Mouse (Mus musculus): ENCODE measurements around the gene Ankrd36.
A peak's percentile ranks its signal among the peaks of the same experiment; 100 is the strongest.
"Not testable (repeated sequence)": the region's sequence is repeated elsewhere in the genome, so short reads cannot be mapped to it uniquely, and the experiment has no call there.

Gene Ankrd36

DNA sequence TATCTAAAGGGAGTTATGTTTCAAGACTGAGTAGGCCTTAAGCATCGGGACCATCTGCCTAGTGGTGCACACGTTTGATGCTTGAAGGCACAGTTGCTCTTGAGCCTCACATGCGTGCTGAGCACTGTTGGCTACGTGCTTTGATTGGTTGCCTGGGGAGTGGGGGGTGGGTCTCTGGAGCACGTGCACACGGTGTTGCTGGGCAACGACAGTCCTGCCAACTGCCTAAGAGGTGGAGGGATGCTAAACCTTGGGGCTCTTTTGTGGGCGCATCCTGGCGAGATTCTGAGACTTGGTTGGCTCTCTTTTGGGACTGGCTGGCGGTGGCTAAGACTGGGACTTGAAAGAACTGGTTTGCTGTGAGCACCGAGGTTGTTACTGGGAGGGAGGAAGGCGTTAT, at the start of gene Ankrd36:
Gene Ankrd36 (plus strand): TSS at position 211 of the 400 bp plus-strand sequence.
- DNase-seq: no peak

DNA sequence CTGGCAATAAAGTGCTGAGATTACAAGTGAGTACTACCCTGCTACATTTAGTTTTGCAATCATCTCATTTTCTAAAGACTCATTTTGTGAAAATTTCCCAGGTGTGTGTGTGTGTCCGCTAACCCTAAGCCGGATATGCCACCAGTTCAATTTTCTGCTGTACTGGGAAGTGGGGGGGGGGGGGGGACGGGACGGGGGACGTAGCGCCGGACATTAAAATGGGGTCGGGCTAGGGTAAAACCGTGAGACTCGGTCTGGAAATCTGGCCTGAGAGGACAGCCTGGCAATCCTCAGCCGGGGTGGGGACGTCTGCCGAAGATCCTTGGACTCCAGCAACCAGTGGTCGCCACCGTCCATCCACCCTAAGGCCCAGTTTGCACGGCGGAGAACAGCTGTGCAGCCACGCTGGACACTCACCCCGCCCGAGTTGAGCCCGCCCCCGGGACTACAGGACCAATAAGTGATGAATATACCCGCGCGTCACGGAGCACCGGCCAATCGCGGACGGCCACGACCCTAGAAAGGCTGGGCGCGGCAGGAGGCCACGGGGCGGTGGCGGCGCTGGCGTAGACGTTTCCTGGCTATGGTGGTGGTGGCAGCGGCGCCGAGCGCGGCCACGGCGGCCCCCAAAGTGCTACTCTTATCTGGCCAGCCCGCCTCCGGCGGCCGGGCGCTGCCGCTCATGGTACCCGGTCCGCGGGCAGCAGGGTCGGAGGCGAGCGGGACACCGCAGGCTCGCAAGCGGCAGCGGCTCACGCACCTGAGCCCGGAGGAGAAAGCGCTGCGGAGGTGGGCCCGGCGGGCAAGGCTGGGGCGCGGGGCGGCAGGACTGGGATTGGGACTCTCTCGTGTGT, 48.8 kb upstream of the Ankrd36 start, which contains the start of gene Xbp1:
Gene Xbp1 (plus strand): TSS at position 248 of the 854 bp plus-strand sequence.
- DNase-seq: peak; percentile 98

DNA sequence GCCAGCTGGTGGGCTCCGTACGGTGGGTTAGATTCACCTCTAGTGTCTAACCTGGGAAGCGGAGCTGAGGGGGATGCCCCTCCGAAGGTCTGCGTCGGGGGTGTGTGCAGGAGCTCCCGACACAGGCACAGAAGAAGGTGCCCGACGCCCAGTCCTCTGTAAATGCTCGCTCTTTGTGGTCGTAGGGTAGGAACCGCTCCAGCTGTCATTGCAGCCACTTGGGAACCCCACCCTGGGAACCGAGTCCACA, 48.3 kb upstream of the Ankrd36 start:
- DNase-seq: no peak

DNA sequence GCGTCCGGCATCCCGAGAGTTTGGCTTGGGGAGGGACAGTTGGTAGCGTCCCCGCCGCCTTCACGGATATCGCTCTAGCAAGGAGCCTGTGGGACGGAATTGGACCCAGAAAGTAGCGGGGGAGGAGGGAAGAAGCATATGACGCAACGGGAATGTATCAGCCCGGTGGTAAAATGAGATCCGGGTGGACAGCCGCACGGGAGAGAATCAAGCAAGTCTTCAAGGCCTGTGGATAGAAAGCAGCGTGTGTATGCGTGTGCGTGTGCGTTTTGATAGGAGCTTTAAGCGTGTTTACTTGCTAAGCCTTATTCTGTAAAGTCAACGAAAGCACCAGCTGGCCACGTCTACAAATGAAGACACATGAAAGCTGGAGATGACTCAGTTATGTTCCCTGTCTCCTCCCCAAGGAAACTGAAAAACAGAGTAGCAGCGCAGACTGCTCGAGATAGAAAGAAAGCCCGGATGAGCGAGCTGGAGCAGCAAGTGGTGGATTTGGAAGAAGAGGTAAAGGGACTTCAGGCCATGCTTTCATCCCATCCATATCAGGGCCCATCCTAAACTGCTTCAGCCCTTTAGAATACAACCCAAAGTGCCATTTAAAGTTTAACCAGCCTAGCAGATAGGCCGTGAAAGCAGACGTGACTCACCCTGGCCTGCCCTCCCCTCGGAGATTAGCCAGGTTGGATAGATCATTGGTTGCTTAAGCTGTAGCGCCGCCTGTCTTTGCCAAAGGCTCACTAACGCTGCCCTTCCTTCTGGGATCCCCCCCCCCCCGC, 47.8 kb upstream of the Ankrd36 start:
- peak; percentile 70 to 71 for DNase-seq

DNA sequence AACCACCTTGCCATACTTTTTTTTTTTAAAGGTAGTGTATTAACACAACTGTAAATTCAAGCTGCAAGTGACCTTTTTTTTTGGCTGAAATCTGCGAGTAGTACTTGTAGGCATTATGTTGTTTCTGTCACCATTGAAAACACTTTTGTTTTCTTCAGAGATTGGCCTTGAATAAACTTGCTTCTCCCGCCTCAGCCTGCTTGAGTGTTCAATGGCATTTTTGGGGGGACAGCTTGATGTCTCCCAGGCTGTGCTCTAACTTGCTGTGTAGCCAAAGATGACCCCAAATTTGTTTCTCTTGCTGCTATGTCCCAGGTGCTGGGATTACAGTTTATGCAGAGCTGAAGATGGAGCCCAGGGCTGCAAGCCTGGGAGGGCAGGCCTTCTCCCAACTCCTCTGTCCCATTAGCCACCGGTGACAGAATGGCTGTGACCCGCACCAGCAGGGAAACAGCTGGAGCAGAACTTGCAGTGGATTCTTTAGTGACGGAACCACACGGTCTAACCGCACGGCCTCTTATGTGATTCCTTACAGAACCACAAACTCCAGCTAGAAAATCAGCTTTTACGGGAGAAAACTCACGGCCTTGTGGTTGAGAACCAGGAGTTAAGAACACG, 46.6 kb upstream of the Ankrd36 start:
- DNase-seq: no peak

DNA sequence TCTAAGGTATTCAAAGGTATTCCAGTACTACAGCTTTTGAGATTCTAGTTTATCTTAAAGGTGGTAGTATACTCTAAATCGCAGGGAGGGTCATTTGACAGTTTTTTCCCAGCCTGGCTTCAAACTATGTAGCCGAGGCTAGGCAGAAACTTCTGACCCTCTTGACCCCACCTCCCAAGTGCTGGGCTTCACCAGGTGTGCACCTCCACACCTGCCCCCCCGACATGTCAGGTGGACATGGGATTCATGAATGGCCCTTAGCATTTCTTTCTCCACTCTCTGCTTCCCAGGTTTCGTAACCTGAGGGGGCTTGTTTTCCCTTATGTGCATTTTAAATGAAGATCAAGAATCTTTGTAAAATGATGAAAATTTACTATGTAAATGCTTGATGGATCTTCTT, 44.1 kb upstream of the Ankrd36 start:
- no peak for DNase-seq

DNA sequence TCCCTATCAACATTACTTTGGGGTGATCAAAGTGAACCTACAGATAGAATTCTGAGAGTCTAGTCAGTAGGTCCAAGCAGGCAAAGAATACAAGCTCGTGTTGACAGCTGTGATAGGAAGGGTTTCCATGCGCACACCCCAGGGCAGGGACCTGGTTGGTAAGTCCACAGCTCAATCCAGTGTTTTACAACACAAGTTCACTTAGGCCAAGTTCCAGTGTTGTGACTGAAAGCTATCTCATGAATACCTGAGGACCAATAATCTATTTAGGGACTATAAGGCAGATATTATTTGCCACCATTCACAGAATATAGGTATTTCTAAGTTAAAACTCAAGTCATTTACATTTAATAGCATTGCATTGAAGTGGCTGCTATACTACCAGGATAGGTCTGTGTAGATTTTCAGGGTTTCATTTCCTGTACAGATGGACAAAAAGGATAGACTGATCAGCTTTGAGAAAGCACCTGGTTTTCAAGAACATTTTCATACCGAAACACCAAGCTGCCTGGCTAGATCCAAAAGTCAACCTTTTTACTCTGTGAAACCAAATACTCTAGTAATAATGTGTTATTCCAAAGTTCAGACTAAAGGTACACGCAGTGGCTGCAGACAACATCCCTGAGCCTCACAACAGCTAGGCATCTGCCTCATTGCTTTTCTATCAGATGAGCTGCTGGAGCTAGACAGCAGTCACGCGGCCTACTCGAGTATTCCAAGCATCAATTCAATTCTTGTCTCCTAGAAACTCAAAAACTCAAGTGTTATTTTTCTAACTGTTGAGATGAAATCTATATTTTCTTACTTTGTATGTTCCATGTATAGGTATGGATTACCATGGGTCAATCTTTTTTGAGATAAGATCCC, 42.7 kb upstream of the Ankrd36 start:
- DNase-seq: no peak

DNA sequence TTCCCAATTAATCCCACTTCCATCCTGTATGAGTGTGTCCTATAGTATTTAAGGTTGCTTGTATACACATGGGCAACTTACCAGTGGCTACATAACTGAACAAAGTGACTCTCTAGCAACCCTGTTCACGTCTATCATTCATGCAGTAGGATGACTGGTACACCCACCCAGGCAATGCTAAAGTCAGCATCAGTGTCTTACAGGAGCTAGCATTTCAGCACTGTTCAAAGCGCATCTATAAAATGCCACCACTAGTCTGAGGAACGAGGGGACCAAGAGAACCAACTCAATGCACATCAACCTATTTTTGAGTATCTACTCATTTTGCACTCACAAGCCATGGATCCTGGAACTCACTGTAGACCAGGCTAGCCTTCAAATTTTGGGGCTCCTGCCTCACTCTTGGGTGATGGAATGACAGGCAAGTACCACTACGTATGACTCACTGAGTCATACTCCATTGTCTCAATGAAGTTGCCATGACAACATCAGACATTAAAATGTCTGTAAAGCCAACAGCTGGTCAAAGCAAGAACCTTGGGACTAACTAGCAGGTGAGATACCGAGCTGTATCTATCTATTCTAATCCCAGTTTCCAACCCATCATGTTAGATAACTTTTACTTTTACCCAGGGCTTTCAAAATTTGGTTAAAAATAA, 41.5 kb upstream of the Ankrd36 start:
- DNase-seq: no peak

DNA sequence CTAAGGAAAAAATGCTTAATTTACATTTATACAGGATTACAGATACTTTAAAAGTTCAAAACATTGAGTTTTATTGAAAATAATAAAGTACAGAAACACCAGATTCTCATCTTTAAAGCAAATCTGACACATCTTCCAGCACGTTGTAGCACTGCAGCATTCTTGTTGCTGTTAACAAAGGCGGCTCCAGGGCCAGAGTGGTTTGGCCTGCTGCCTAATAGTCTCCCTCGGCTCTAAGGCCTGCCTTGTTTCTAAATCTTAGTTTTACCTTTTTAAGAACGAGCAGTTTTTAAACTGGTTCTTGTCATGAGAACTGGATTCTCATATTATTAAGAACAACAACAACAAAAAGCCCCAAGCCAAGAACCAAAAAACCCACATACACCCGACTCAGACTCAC, 40.6 kb upstream of the Ankrd36 start:
- DNase-seq: no peak

DNA sequence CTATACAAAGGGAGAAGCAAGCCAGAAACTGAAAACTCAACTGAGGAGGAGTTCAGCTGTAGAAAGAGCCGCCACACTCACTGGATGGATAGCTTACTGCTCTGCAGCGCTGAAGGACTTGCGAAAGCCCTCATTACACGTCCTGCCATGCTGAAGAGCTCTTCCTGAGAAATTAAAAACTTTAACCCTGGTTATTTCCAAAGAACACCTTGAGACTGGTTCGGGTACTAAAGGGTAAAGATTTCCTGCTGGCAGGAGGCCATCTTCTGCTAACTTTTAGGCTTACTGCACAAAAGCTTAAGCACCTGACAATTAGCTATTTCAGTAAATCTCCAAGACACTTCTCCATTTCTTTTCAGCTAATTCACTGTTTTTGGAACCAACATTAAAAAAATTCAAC, 39.3 kb upstream of the Ankrd36 start:
- no peak for DNase-seq

DNA sequence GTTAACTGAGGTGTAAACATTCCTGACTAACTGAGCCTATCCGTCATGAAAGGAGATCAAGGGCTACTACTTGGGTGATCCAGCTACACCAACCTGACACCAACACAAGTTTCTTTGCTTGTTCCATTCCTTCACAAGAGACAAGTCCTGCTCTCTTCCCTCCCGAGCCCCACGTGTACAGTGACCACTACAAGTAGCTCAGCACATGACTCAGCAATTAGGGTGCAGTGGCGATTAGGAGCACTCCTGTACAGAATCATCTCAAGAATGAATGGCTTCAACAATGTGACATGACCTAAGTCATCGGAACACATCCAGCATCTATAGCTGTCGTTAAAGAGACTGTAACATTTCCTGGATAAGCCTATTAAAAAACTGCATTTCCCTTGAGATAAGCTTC, 38.8 kb upstream of the Ankrd36 start:
- DNase-seq: no peak

DNA sequence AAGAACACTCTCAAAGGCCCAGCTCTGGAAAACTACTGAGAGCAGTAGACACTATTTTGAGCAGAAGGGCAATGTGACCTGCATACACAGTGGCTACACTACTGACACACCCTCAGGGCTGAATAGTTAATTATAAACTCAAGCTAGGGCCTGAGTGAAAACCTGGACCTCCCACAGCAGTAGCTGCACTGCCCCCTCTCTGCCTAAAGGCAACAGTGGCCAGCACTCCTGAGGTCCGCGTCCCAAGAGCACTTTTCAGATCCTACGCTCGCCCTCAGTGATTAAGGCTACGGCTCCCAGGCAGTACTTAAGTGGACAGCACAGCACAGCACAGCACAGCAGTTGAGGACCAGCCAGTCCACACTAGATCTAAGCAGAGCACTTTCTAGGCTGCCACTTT, 36.4 kb upstream of the Ankrd36 start:
- DNase-seq: no peak

DNA sequence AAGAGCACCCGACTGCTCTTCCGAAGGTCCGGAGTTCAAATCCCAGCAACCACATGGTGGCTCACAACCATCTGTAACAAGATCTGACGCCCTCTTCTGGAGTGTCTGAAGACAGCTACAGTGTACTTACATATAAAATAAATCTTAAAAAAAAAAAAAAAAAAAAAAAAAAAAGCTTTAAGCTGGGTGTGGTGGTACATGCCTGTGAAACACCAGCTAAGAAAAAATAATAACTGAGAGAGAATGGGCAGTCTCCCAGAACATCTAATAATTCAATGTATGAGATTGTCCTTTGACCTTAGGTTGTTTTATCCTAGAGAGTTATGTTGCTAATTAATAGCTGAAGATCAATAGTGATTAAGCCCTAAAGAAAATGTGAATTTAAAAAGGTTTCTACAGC, 32.0 kb upstream of the Ankrd36 start:
- DNase-seq: not testable (repeated sequence)

DNA sequence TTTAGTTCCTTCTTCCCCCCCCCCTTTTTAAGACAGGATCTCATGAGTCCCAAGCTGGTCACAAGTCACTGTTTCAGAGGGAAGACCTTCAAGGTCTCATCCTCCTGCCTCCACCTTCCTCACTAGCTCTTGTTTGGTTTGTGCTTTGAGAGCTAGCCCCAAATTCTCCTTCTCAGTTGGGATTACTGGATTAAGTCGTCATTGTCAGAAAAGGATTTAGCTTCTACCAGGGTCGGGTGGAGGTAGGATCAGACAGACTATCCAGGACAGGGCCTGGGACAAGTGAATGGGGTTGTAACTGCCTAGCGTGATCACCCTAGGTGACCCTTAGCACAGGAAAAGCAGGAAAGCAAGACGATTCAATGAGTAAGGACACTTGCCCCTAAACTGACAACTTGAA, 29.2 kb upstream of the Ankrd36 start:
- DNase-seq: no peak

DNA sequence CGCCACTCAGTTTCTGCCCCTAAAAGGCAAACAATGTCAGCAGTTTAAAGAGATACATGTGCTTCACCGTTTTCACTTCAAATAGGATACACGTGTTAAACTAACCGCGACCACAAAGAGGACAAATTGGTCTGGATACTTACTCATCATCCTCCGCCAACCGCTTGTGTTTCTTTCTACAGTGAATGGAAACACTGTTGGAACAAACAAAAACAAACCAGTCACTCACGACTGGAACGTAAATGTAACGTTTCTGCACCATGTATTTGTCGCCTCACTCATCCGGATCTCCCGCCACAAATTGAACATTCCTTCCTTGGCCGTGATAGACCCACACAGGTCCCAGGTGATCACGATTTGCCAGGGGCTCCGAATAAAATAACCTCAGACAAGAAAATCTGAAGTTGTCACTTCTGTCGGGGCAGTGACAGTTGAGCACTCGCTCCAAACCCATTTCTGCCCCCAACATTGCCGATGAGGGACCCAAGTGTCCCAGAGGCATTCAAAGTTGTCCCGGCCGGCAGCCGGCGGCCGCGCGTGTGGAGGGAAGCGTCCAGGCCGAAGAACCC, 28.2 kb upstream of the Ankrd36 start:
- no peak for DNase-seq

DNA sequence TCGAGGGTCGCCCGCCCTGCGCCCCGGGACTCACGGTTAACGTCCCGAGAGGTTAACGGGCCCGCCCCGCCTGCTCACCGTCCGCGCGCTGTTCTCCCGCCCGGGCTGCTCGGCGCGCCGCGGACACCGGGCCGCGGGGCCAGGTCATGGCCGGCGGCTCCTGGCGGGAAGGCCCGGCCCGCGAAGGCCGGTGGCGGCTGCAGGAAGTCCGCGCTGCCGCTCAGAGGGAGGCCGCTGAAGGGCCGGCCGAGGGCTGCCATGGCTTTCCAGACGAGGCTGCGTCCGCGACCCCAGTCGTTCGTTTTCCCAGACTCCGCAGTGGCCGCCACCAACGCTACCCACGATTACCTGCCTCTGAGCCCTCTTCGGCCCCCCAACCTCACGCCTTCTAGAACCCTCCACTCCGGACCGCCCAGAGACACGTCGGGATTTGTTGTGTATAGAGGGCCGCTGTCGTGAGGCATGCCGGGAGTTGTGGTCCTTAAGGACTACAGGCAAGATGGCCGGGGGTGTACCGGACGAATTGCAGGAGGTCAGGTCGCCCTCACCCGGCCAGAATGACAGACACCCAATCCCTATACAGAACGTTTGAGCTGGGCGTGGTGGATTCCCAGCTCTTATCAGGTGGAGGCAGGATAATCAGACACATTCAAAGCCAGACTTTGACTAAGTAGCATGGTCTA, 27.5 kb upstream of the Ankrd36 start, which contains the start of gene Ccdc117:
Gene Ccdc117 (minus strand): TSS at position 389 of the 683 bp plus-strand sequence.
- DNase-seq: peak; percentile 91

DNA sequence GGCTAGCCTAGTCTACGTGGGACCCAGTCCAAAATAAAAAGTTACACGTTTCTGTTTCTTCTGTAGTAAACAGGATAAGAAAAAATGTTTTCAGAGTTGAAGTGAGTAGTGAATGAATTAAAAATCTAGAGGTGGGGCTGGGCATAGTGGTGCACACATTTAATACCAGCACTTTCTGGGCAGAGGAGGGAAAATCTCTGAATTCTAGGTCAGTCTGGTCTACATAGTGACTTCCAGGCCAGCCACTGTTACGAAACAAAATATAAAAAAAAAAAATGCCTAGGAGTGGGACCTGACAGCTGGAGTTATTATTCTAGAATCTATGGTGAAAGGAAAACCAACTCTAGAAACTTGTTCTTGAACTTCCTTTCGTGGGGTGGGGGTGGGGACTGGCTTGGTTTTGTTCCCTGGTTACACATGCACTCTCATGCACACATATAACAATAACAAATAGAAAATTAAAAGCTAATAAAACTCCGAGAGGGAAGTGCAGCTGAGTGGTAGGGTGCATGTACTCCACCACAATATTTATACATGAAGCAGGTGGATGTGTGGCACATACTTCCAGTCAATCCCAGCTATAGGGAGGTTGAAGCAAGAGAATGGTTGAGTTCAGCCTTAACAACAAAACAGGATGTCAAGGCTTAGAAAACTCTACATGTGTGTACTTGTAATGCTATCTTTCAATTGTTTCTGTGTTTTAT, 26.9 kb upstream of the Ankrd36 start:
- DNase-seq: no peak

DNA sequence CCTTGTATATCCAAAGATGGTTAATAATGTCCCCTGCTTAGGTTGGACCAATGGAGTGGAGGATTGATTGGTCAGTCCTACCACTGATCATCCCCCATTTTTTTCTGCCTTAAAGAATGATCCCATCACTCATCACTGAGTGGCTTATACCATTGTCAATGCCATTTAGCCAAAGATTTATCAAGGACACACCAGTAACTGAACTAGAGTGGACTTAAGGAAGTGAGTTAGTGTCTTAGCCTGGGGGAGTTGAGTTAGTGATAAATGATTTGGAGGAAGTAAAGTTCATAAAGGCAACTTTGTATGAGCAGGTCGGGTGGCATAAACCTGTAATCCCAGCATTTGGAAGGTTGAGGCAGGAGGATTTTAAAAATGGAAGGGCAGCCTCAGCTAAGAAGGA, 26.2 kb upstream of the Ankrd36 start:
- DNase-seq: no peak

DNA sequence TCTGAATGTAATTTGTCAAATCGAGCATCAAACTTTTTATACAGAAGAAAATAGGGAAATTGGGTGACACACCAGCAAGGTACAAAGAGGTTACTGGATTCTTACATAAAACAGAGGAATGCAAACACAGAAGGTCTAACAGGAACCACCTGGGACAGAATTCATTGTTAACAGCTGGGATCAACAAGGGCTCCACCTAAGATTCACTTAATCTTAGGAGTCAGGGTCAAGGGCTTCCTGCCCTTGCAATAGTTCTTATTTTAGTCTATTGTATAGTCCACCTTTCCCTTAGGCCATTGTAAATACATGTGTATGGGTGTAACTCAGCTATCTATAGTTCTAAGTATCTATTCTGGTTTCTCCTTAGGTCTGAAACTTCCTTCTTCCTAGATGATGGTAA, 24.8 kb upstream of the Ankrd36 start:
- not testable (repeated sequence) for DNase-seq

DNA sequence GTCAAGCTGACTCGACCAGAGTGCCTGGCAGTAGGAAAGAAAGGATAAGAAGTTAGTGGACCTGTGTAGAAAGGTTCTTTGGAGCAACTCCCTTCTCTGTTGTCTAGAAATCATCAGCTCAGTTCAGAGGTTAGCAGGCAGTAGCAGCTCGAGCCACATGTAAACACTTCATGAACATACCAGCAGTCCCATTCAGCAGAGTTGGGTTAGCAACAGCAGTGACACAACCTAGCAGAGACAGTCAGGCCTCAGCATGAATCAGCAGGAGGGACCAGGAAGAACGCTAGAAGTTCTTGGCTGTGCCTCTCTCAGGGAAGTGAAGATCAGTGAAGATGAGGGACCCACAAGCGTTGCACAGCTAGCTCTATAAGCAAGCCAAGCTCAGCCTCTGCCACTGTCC, 24.0 kb upstream of the Ankrd36 start:
- DNase-seq: no peak

DNA sequence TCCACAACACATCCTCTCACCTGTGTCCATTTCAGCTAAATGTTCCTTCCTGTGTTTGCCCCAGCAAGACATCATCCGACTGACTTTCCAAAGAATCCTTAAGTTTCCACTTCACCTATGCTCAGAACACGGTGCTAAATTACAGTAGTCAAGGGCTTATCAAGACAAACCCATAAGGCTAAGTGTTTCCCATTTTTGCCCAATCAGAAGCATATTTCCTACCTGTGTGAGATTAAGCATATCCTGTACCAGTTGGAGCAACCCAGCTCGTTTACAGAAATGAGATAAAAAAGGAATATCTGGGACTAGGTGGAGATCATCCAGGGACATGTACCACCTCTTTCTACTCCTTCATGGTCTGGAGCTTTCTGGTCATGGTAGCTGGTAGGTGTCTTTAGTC, 22.8 kb upstream of the Ankrd36 start:
- DNase-seq: no peak
